Mouse (Mus musculus) ES-Bruce4 (cell line): ENCODE data around the gene Numbl. TPM values are rescaled to one million over a fixed set of nuclear protein-coding genes. Genes with fewer than 3 reads are reported as not detected.
"Not testable (repeated sequence)": the region's sequence is repeated elsewhere in the genome, so short reads cannot be mapped to it uniquely, and the experiment has no call there.

ENCODE experiments used
- H3K27ac ChIP-seq: 2 replicates; pipeline ENCODE4 v1.5.1; 2012; ENCODE audit warnings: low read length, inconsistent platforms; ENCODE audit not compliant: insufficient read depth
- H3K27me3 ChIP-seq: 2 replicates; pipeline ENCODE4 v1.6.1; 2012; ENCODE audit warnings: mild to moderate bottlenecking, low read length, inconsistent platforms; ENCODE audit not compliant: control insufficient read depth, poor library complexity, insufficient read depth, severe bottlenecking
- H3K36me3 ChIP-seq: 2 replicates; pipeline ENCODE4 v1.6.1; 2012; ENCODE audit warnings: inconsistent platforms, mild to moderate bottlenecking, low read length, moderate library complexity; ENCODE audit not compliant: control insufficient read depth, poor library complexity, insufficient read depth, severe bottlenecking
- H3K4me1 ChIP-seq: one replicate; pipeline ENCODE4 v1.8.1; 2011; ENCODE audit warnings: low read length; ENCODE audit not compliant: control insufficient read depth, insufficient read depth
- H3K4me3 ChIP-seq: 2 replicates; pipeline ENCODE4 v1.5.1; 2011; ENCODE audit warnings: low read depth, mild to moderate bottlenecking, low read length
- H3K9ac ChIP-seq: 2 replicates; pipeline ENCODE4 v1.6.1; 2012; ENCODE audit warnings: low read depth, mild to moderate bottlenecking, inconsistent platforms; ENCODE audit not compliant: poor library complexity, severe bottlenecking
- H3K9me3 ChIP-seq: replicated peaks from 2 replicates; pipeline ENCODE4 v1.6.1; 2012; ENCODE audit warnings: mild to moderate bottlenecking, low read length, inconsistent platforms; ENCODE audit not compliant: control insufficient read depth, poor library complexity, insufficient read depth, severe bottlenecking
- CTCF ChIP-seq: IDR thresholded peaks from one replicate; pipeline ENCODE4 v1.8.1; 2011; ENCODE audit warnings: low read depth, low read length
- EP300 ChIP-seq: IDR thresholded peaks from 2 replicates; pipeline ENCODE4 v1.6.1; 2011; ENCODE audit warnings: low read depth, low read length; ENCODE audit not compliant: insufficient read depth
- POLR2A ChIP-seq: IDR thresholded peaks from one replicate; pipeline ENCODE4 v1.8.1; 2011; ENCODE audit warnings: low read length; ENCODE audit not compliant: insufficient read depth
- polyA plus RNA-seq: library from polyadenylated mRNA; stranded (reverse); fragments of >200 nt; gene quantifications from 2 replicates; pipeline ENCODE4 v1.2.4, GENCODE M21; 2011; ENCODE audit warnings: low read depth; ENCODE audit not compliant: missing spikeins, insufficient read depth, insufficient read length

Gene Numbl
- polyA plus RNA-seq, 1 experiment: 32.9 TPM

DNA sequence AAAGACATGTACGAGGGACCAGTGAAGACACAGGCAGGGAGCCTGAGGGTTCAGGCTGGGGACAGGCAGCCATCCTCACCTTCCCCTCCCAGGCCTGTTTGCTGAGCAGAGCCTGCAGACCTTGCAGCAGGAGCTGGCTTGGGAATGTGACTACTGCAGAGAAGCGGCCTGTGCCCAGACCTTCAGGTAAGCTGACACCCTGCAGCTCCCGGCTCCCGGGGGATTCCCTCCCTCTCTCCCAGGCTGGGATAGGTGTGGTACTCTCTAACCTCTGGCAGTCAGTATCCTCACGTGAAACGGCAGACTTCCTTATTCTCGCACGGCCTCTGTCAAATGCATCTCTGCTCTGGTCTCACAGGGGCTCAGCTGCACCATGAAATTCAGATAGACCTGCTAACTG lies 15.0 kb upstream of the Numbl start:
- H3K36me3 ChIP-seq: no peaks in the 10 kb centered on the region
- H3K27ac ChIP-seq: peak overlapping the region; percentile 42; the same call in 1 of the 2 replicates
- H3K4me1 ChIP-seq: peaks cover 6% of the 10 kb centered on the region
- no peak for TF ChIP-seq POLR2A
- H3K9ac ChIP-seq: no peak overlapping the region
- no peaks in the 10 kb centered on the region for H3K27me3 ChIP-seq
- H3K9me3 ChIP-seq: no peaks in the 10 kb centered on the region
- H3K4me3 ChIP-seq: no peak overlapping the region

DNA sequence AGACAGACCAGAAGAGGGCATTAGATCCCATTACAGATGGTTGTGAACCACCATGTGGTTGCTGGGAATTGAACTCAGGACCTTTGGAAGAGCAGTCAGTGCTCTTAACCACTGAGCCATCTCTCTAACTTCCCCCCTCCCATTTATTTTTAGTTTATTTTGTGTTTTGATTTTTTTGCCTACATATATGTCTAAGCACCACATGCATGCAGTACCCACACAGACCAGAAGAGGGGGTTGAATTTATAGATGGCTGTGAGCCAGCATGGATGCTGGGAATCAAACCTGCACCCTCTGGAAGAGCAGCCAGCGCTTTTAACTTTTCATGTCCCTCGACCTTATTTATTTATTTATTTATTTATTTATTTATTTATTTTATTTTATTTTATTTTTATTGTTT lies 14.1 kb upstream of the Numbl start:
- H3K9me3 ChIP-seq, H3K27ac ChIP-seq, H3K36me3 ChIP-seq, H3K4me3 ChIP-seq, H3K4me1 ChIP-seq, H3K9ac ChIP-seq, H3K27me3 ChIP-seq: not testable (repeated sequence)
- TF ChIP-seq CTCF: peak; percentile 13

DNA sequence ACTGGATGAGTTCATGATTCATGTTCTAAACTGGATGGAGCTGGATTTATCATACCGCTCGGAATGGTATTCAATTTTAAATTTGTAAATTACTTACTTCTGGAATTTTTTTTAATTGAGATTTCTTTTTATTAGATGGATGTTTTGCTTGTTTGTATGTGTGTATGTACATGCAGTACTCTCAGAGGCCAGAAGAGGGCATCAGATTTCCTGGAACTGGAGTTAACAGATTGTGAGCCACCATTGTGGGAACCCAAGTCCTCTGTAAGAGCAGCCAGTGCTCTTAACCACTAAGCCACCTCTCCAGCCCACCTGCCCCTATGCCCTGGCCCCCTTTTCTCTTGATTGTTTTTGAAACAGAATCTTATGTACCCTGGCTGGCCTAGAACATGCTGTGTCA lies 9.1 kb upstream of the Numbl start:
- Histone ChIP-seq H3K27ac (no peak overlapping the region), H3K9ac (no peak overlapping the region), H3K36me3 (no peaks in the 10 kb centered on the region)

DNA sequence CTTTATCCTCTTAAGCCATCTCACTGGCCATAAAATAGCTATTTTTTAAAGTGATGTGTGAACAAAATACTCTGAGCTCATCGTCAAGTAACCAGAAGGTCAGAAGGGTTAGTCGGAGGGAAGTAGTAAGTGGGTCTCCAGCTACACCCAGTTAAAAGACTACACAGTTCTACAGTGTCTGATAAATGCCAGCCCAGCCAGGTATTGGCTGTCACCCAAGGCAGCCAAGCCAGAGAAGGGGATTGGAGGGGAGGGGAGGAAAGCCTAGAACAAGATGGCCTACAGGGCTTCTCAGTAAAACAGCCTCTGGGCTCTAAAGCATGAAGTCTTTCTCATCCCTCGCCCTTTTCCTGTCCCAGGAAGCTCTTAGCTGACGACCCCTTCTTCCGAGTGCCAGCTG lies 8.3 kb upstream of the Numbl start:
- TF ChIP-seq EP300 (no peak), CTCF (no peak), POLR2A (no peak)
- H3K27me3 ChIP-seq: no peaks in the 10 kb centered on the region
- H3K4me3 ChIP-seq: no peak overlapping the region
- H3K4me1 ChIP-seq: peaks cover 2% of the 10 kb centered on the region
- no peaks in the 10 kb centered on the region for H3K36me3 ChIP-seq
- H3K9me3 ChIP-seq: no peaks in the 10 kb centered on the region
- H3K27ac ChIP-seq: no peak overlapping the region
- no peak overlapping the region for H3K9ac ChIP-seq

More for the DNA sequence above, 9.1 kb upstream of the Numbl start:
- Histone ChIP-seq H3K4me1 (peaks cover 2% of the 10 kb centered on the region), H3K27me3 (no peaks in the 10 kb centered on the region), H3K4me3 (no peak overlapping the region), H3K9me3 (no peaks in the 10 kb centered on the region)
- no peak for TF ChIP-seq EP300
- peak; percentile 19 for TF ChIP-seq CTCF

DNA sequence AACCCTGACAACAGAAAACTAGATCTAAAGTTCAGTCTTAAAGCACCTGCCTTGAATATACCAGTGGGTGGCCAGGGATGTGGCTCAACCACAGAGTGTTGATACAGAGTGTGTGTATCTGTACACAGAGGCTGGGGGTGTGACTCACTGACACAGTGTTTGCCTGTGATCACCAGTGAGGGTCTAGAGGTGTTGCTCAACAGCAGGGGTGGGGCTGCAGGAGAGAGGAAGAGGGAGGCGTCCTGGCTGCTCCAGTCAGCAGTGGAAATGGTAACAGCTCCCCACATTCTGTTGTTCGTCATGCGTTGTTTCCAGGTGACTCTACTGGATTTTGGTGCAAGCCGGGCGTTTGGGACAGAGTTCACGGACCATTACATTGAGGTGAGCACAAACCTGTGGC lies 6.3 kb upstream of the Numbl start:
- no peak overlapping the region for H3K4me3 ChIP-seq
- TF ChIP-seq EP300: no peak
- TF ChIP-seq POLR2A: no peak
- no peak for TF ChIP-seq CTCF
- peaks cover 2% of the 10 kb centered on the region for H3K4me1 ChIP-seq
- H3K9me3 ChIP-seq: no peaks in the 10 kb centered on the region
- no peaks in the 10 kb centered on the region for H3K36me3 ChIP-seq
- no peak overlapping the region for H3K27ac ChIP-seq
- no peak overlapping the region for H3K9ac ChIP-seq
- no peaks in the 10 kb centered on the region for H3K27me3 ChIP-seq

DNA sequence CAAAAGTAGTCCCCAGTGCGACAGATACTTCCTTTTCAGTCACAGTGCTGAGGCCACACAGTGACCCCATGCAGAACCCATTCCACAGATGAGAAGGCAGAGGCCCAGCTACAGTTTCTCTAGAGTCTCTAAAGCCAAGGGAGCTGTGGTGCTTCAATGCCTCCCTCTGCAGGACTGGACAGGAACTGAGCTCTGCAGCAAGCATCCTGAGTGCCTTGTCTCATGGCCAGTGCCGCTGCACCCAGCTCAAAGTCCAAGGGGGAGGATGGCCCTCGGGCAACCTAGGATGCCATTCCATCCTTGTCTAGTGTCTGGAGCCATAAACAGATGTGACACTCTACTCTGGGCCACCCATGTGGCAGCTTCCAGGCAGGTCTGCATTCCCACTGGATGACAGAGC lies 2.5 kb upstream of the Numbl start:
- H3K9me3 ChIP-seq: no peaks in the 10 kb centered on the region
- H3K9ac ChIP-seq: no peak overlapping the region
- no peak overlapping the region for H3K27ac ChIP-seq
- peaks cover 4% of the 10 kb centered on the region for H3K4me1 ChIP-seq
- H3K27me3 ChIP-seq: no peaks in the 10 kb centered on the region
- peak; percentile 58 for TF ChIP-seq CTCF
- no peak for TF ChIP-seq EP300
- H3K4me3 ChIP-seq: no peak overlapping the region
- H3K36me3 ChIP-seq: no peaks in the 10 kb centered on the region
